Mouse (Mus musculus) neural tube, embryonic 13.5 days (tissue): Measurements from ENCODE around the gene Rock2. TPM values are rescaled to one million over a fixed set of nuclear protein-coding genes. Genes with fewer than 3 reads are reported as not detected.

Experiments used
- ATAC-seq: fragments of 200-750 bp; cut with Nextera tagmentation; 2 replicates; pipeline ENCODE4 v1.8.0; 2017; ENCODE audit warnings: low read depth, mild to moderate bottlenecking, moderate TSS enrichment, moderate library complexity
- H3K27ac ChIP-seq: fragments of 300-500 bp; sonication (generic); replicated peaks from 2 replicates; pipeline ENCODE4 v1.5.1; 2015; ENCODE audit warnings: moderate library complexity, mild to moderate bottlenecking, inconsistent platforms
- H3K27me3 ChIP-seq: fragments of 300-500 bp; sonication (generic); 2 replicates; pipeline ENCODE4 v1.6.1; 2015; ENCODE audit warnings: mild to moderate bottlenecking, inconsistent platforms
- H3K36me3 ChIP-seq: fragments of 300-500 bp; sonication (generic); 2 replicates; pipeline ENCODE4 v1.6.1; 2015; ENCODE audit warnings: mild to moderate bottlenecking, inconsistent platforms
- H3K4me1 ChIP-seq: fragments of 300-500 bp; sonication (generic); replicated peaks from 2 replicates; pipeline ENCODE4 v1.6.1; 2015; ENCODE audit warnings: inconsistent platforms
- H3K4me2 ChIP-seq: fragments of 300-500 bp; sonication (generic); 2 replicates; pipeline ENCODE4 v1.6.1; 2015; ENCODE audit warnings: inconsistent platforms, mild to moderate bottlenecking, moderate library complexity
- H3K4me3 ChIP-seq: fragments of 300-500 bp; sonication (generic); 2 replicates; pipeline ENCODE4 v1.5.1; 2015; ENCODE audit warnings: mild to moderate bottlenecking, inconsistent platforms
- H3K9ac ChIP-seq: fragments of 300-500 bp; sonication (generic); 2 replicates; pipeline ENCODE4 v1.6.1; 2015; ENCODE audit warnings: moderate library complexity, mild to moderate bottlenecking, inconsistent platforms
- H3K9me3 ChIP-seq: fragments of 300-500 bp; sonication (generic); 2 replicates; pipeline ENCODE4 v1.6.1; 2016; ENCODE audit warnings: inconsistent platforms
- WGBS: fragments of 180-500 bp; shearing (Covaris S2); methylation state at CpG from one replicate; pipeline ENCODE4 v1.1.7; 2015; 5-methylcytosine and 5-hydroxymethylcytosine counted together
- polyA plus RNA-seq: library from polyadenylated mRNA; unstranded; fragments of >200 nt; fragmentation: Nextera tagmentation; extraction: Ambion mirVana; gene quantifications from 2 replicates; pipeline ENCODE4 v1.2.1, GENCODE M21; 2015

Gene Rock2
- polyA plus RNA-seq, 1 experiment from 2014 or later = 15.0 TPM

- peaks cover 25% of the 10 kb centered on the region for H3K27me3 ChIP-seq
- H3K4me1 ChIP-seq = peaks cover 8% of the 10 kb centered on the region
- no peak overlapping the region for H3K9ac ChIP-seq
- H3K4me2 ChIP-seq = no peak overlapping the region
- H3K27ac ChIP-seq = no peak overlapping the region
- H3K36me3 ChIP-seq = 0 out of 2 replicates have a peak, but pooled peaks cover 7% of the 10 kb centered on the region
- H3K4me3 ChIP-seq = no peak overlapping the region
- ATAC-seq = no peak
- H3K9me3 ChIP-seq = no peaks in the 10 kb centered on the region
- 84% methylated on average over 2 of the region's 2 CpGs for WGBS
These were observed 99.6 kb downstream of the Rock2 start for GRCm38 (mm10) chr12:16994291-16994690.

DNA sequence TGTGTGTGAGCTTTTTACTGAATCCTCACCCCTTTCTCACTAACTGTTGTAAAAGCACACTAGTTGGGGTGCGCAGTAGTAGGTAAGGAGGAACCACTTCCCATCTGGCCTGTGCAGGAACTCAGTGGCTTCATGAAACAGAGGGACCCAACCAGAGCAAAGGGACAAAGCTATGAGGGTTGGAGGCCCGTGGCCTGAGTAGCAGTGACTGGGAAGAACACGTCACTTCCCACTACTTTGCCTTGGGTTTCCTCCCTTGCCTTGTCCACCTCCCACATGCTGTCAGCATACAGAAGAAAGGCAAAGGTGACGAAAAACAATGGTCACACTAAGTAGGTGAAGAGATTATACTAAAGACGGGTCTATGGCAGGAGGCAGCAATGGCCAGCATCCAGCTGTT lies 101.6 kb downstream of the Rock2 start:
- WGBS = 87% methylated on average over 5 of the region's 5 CpGs
- H3K4me1 ChIP-seq = peaks cover 18% of the 10 kb centered on the region
- no peak overlapping the region for H3K4me2 ChIP-seq
- no peaks in the 10 kb centered on the region for H3K36me3 ChIP-seq
- no peak overlapping the region for H3K9ac ChIP-seq
- no peak for ATAC-seq
- H3K9me3 ChIP-seq = no peaks in the 10 kb centered on the region
- peaks cover 44% of the 10 kb centered on the region for H3K27me3 ChIP-seq
- H3K4me3 ChIP-seq = no peak overlapping the region
- H3K27ac ChIP-seq = no peak overlapping the region

DNA sequence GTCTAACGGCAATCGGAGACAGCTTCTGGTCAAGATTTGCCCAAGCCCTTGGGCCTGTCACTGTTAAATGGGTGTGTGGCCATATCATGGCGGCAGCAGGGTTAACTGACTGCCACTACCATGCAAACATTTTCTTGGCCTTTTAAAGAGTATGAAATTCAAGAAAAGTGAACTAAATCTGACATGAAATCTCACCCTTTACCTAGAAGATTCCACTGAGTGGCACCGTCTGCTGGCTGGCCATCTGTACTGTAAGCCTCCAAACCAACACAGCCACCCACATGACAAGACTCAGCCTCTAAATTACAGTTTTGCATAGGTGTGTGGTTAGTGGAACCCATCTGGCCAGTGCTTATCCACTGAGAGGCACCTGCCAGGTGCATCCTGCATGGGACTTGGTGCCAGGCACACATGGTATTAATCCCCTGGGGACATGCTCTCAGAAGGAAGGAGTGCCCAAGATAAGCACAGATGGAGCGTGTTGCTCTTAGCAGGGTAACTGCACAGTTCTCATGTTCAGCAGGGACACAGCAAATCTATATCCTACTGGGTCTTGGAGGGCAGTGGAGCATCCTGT lies 102.3 kb downstream of the Rock2 start:
- Histone ChIP-seq H3K4me2 (no peak overlapping the region), H3K9me3 (no peaks in the 10 kb centered on the region), H3K9ac (no peak overlapping the region), H3K36me3 (no peaks in the 10 kb centered on the region), H3K4me1 (peaks cover 18% of the 10 kb centered on the region), H3K27me3 (peaks cover 51% of the 10 kb centered on the region), H3K27ac (no peak overlapping the region), H3K4me3 (no peak overlapping the region)
- 88% methylated on average over 5 of the region's 5 CpGs for WGBS
- ATAC-seq = no peak

GRCm38 (mm10) chr12:16999146-16999545 lies 104.5 kb downstream of the Rock2 start:
- Histone ChIP-seq H3K27ac (no peak overlapping the region), H3K9me3 (no peaks in the 10 kb centered on the region), H3K4me3 (peak overlapping the region; percentile 46), H3K4me2 (peak overlapping the region; percentile 81), H3K4me1 (peaks cover 18% of the 10 kb centered on the region), H3K27me3 (peaks cover 53% of the 10 kb centered on the region), H3K36me3 (no peaks in the 10 kb centered on the region), H3K9ac (no peak overlapping the region)
- 8% methylated on average over 10 of the region's 10 CpGs for WGBS
- no peak for ATAC-seq

GRCm38 (mm10) chr12:16999739-17000497 lies 105.2 kb downstream of the Rock2 start, which contains the start of gene Pqlc3:
Pqlc3 (minus strand) TSS chr12:17000408.
- Histone ChIP-seq H3K9me3 (no peaks in the 10 kb centered on the region), H3K9ac (peak within 1 kb of the TSS; percentile 49; the same call in 1 of the 2 replicates), H3K4me3 (peak within 1 kb of the TSS; percentile 46), H3K27me3 (peaks cover 53% of the 10 kb centered on the region), H3K27ac (no peak within 1 kb of the TSS), H3K4me2 (peak within 1 kb of the TSS; percentile 81), H3K4me1 (peaks cover 18% of the 10 kb centered on the region), H3K36me3 (no peaks in the 10 kb centered on the region)
- ATAC-seq = peak; percentile 55
- WGBS = 2% methylated on average over 57 of the region's 57 CpGs

DNA sequence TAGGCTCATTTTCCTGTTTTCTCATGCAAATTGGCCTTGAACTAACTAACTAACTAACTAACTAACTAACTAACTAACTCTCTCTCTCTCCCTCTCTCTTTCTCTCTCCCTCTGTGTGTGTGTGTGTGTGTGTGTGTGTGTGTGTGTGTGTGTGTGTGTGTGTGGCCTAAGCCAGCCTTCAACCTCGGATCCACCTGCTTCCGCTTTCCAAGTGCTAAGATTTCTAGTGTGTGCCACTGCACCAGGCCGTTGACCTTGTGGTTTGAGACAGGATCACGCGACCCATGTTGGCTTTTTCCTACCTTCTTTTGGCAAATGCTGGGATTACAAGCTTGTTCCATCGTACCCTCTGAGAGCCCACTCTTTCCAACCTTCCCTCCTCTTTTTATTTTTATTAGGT lies 105.9 kb downstream of the Rock2 start:
- Histone ChIP-seq H3K4me2 (no peak overlapping the region), H3K4me3 (no peak overlapping the region), H3K27me3 (peaks cover 53% of the 10 kb centered on the region), H3K9me3 (no peaks in the 10 kb centered on the region), H3K9ac (no peak overlapping the region), H3K36me3 (no peaks in the 10 kb centered on the region), H3K27ac (no peak overlapping the region), H3K4me1 (peaks cover 18% of the 10 kb centered on the region)
- 56% methylated on average over 6 of the region's 6 CpGs for WGBS
- no peak for ATAC-seq

DNA sequence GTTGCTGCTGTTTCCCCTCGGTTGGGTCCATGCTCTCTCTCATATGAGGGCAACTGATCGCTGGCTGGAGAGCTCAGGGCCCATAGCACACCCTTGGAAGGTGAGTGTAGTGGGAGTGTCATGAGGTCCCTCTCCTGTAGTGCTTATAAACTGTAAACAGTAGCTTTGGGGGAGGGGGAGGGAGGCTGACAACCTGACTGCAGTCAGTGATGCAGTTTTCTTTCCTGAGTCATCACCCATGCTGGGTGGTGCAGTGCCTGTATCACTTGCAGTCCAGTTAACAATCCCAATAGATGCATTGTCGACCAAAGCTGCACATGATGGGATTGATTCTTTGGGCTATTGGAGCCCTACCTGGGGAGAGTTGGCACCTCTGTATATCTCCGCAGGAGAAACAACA lies 106.5 kb downstream of the Rock2 start:
- WGBS = 41% methylated on average over 4 of the region's 4 CpGs
- no peak for ATAC-seq
- H3K4me1 ChIP-seq = peaks cover 18% of the 10 kb centered on the region
- H3K4me2 ChIP-seq = no peak overlapping the region
- peaks cover 53% of the 10 kb centered on the region for H3K27me3 ChIP-seq
- no peak overlapping the region for H3K9ac ChIP-seq
- no peak overlapping the region for H3K4me3 ChIP-seq
- no peaks in the 10 kb centered on the region for H3K36me3 ChIP-seq
- H3K27ac ChIP-seq = no peak overlapping the region
- no peaks in the 10 kb centered on the region for H3K9me3 ChIP-seq

- Histone ChIP-seq H3K4me1 (peaks cover 7% of the 10 kb centered on the region), H3K36me3 (no peaks in the 10 kb centered on the region), H3K4me3 (no peak overlapping the region), H3K4me2 (no peak overlapping the region), H3K9ac (no peak overlapping the region), H3K9me3 (no peaks in the 10 kb centered on the region), H3K27me3 (no peaks in the 10 kb centered on the region), H3K27ac (no peak overlapping the region)
- ATAC-seq = no peak
- WGBS = 93% methylated on average over 6 of the region's 6 CpGs
These were observed 114.8 kb downstream of the Rock2 start for GRCm38 (mm10) chr12:17009466-17009865.

DNA sequence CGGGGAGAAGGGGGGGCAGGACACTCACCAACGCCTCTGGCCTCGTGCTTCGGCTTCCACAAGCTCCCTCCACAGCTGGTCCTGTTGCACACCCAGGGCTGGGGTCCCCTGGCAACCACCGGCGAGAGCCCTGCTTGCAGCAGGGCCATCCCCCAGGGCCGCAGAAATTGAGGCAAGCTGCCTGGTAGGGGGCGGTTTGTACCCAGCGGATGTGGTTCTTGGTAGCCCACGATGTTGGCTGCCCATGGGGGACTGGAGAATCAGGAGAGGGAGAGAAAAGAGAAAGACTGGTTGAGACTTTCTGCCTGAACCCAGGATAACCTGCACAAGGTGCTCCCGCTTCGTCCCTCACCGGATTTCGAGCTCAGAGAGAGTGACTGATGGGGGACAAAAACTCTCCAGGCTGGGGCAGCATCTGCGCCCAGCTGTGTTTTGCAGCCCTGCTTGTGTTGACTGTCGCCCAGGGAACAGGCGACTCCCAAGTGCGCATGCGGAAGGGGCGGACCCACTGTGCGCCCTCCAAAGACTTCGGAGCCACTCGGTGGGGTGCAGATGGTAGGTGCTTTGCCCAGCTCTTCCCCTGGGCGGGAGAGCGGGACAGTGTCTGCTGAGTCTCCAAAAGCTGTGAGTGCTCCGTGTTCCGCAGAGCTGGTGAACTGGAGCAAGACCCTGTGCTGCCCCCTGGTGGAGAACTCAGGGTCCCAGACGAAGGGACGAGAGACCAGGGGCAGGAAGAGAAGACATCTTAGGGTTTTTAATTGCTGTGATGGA lies 116.6 kb downstream of the Rock2 start, which contains the start of gene 2410004P03Rik:
2410004P03Rik (minus strand) TSS at position 628 of the 771 bp plus-strand sequence.
- no peaks in the 10 kb centered on the region for H3K27me3 ChIP-seq
- peak within 1 kb of the TSS; percentile 55; the same call in 1 of the 2 replicates for H3K9ac ChIP-seq
- H3K4me2 ChIP-seq = peak within 1 kb of the TSS; percentile 59
- peaks cover 7% of the 10 kb centered on the region for H3K4me1 ChIP-seq
- peak within 1 kb of the TSS; percentile 36 for H3K4me3 ChIP-seq
- H3K9me3 ChIP-seq = no peaks in the 10 kb centered on the region
- H3K27ac ChIP-seq = no peak within 1 kb of the TSS
- no peaks in the 10 kb centered on the region for H3K36me3 ChIP-seq
- WGBS = 6% methylated on average over 29 of the region's 29 CpGs
- peak; percentile 74 for ATAC-seq

GRCm38 (mm10) chr12:17012067-17012899 lies 117.6 kb downstream of the Rock2 start:
- peaks cover 7% of the 10 kb centered on the region for H3K4me1 ChIP-seq
- H3K27ac ChIP-seq = no peak overlapping the region
- H3K9ac ChIP-seq = no peak overlapping the region
- H3K9me3 ChIP-seq = no peaks in the 10 kb centered on the region
- ATAC-seq = no peak
- no peak overlapping the region for H3K4me2 ChIP-seq
- no peaks in the 10 kb centered on the region for H3K27me3 ChIP-seq
- H3K4me3 ChIP-seq = no peak overlapping the region
- no peaks in the 10 kb centered on the region for H3K36me3 ChIP-seq
- WGBS = 66% methylated on average over 2 of the region's 2 CpGs

DNA sequence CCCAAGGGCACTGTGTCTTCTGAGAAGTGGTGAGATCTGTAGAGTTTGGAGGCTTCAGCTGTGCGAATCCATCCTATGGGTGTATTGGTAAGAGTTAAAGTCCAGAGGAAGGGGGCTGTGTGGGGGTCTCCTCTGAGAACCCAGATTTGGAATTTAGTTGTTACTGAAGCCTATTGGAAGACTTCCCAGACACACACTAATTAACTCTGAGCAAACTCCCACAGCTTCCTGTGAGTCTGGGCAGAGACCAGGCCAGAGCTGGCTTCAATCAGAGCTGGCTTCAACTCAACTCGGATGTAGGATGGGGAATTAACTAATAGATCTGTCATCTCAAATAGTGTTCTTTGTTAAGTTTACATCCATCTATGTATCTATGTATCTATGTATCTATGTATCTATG lies 121.0 kb downstream of the Rock2 start:
- H3K9me3 ChIP-seq = no peaks in the 10 kb centered on the region
- H3K4me3 ChIP-seq = no peak overlapping the region
- H3K27me3 ChIP-seq = no peaks in the 10 kb centered on the region
- no peak overlapping the region for H3K9ac ChIP-seq
- 91% methylated on average over 2 of the region's 2 CpGs for WGBS
- no peak for ATAC-seq
- no peaks in the 10 kb centered on the region for H3K36me3 ChIP-seq
- peaks cover 7% of the 10 kb centered on the region for H3K4me1 ChIP-seq
- H3K27ac ChIP-seq = no peak overlapping the region
- no peak overlapping the region for H3K4me2 ChIP-seq
